Mouse (Mus musculus) MEL (cell line): Measurements from ENCODE around the gene Nol6. TPM values are rescaled to one million over a fixed set of nuclear protein-coding genes. Genes with fewer than 3 reads are reported as not detected.

Source experiments
- polyA plus RNA-seq, 2 experiments: library from polyadenylated mRNA; stranded (reverse) in 1 of 2; unstranded in 1 of 2; fragments of >175 nt in 1 of 2; fragments of >200 nt in 1 of 2; gene quantifications; 2 replicates each; pipeline versions ENCODE4 v1.2.1 to v1.2.4; 2012; ENCODE audit warnings: low replicate concordance in 2 of 2, low read depth in 1 of 2; ENCODE audit not compliant: insufficient read length in 2 of 2, insufficient read depth in 1 of 2, missing spikeins in 1 of 2
- total RNA-seq: library from RNA; depleted of rRNA; stranded (reverse); fragments of 300-350 nt; gene quantifications from 2 replicates; pipeline ENCODE4 v1.2.3, GENCODE M21; 2012; rRNA removed

The Nol6 gene
- total and polyA plus RNA-seq, 3 experiments, result 36.6 to 71.2 TPM; not detected in 1

Other genes with a start within 250 kb of the Nol6 start
- 1.4 TPM in 1 of 2 replicates, not detected in the other for gene Spink4, start 204.4 kb downstream of the Nol6 start, total RNA-seq
- gene Spink4, start 204.4 kb downstream of the Nol6 start, polyA plus RNA-seq, result under 1 TPM in 1 of 2 experiments, not detected in 1; 0.19 TPM
- gene Bag1, start 176.2 kb downstream of the Nol6 start, total RNA-seq, result 175 and 194 TPM in 2 replicates
- 100 to 1,000 TPM in 1 of 2 experiments, not detected in 1; 235 TPM for gene Bag1, start 176.2 kb downstream of the Nol6 start, polyA plus RNA-seq
- gene Chmp5, start 176.0 kb downstream of the Nol6 start, total RNA-seq, result 38.5 and 39.1 TPM in 2 replicates
- gene Chmp5, start 176.0 kb downstream of the Nol6 start, polyA plus RNA-seq, result 10 to 100 TPM in 1 of 2 experiments, not detected in 1; 34.7 TPM
- gene Nfx1, start 153.5 kb downstream of the Nol6 start, total RNA-seq, result 54.9 and 56.6 TPM in 2 replicates
- 10 to 100 TPM in 1 of 2 experiments, not detected in 1; 72.6 TPM for gene Nfx1, start 153.5 kb downstream of the Nol6 start, polyA plus RNA-seq
- not detected in 2 replicates for gene Aqp7, start 76.3 kb downstream of the Nol6 start, total RNA-seq
- gene Aqp7, start 76.3 kb downstream of the Nol6 start, polyA plus RNA-seq, result under 1 TPM in 1 of 2 experiments, not detected in 1; 0.06 TPM
- gene Aqp3, start 26.3 kb downstream of the Nol6 start, total RNA-seq, result 0.10 and 0.12 TPM in 2 replicates
- under 1 TPM in 1 of 2 experiments, not detected in 1; 0.42 TPM for gene Aqp3, start 26.3 kb downstream of the Nol6 start, polyA plus RNA-seq
- gene Ube2r2, start 11.3 kb upstream of the Nol6 start, total RNA-seq, result 24.5 and 28.2 TPM in 2 replicates
- gene Ube2r2, start 11.3 kb upstream of the Nol6 start, polyA plus RNA-seq, result 10 to 100 TPM; 70.1 to 94.1 TPM
- gene Ubap2, start 150.7 kb upstream of the Nol6 start, total RNA-seq, result 22.5 and 22.7 TPM in 2 replicates
- 100 to 1,000 TPM; 127 to 170 TPM for gene Ubap2, start 150.7 kb upstream of the Nol6 start, polyA plus RNA-seq
- 24.3 and 25.9 TPM in 2 replicates for gene Dcaf12, start 190.4 kb upstream of the Nol6 start, total RNA-seq
- 10 to 100 TPM in 1 of 2 experiments, not detected in 1; 49.2 TPM for gene Dcaf12, start 190.4 kb upstream of the Nol6 start, polyA plus RNA-seq
- gene Ubap1, start 224.5 kb upstream of the Nol6 start, total RNA-seq, result 9.1 and 12.8 TPM in 2 replicates
- gene Ubap1, start 224.5 kb upstream of the Nol6 start, polyA plus RNA-seq, result 10 to 100 TPM in 1 of 2 experiments, not detected in 1; 15.7 TPM